25 mouse cellular contexts compared by ENCODE assay signal in genomic region chr13:92093712-92094290, GRCm38 (mm10). TPM values are rescaled to one million over a fixed set of nuclear protein-coding genes. Genes with fewer than 3 reads are reported as not detected.
DNase-seq lines count a peak whose midpoint lies in the region; ATAC-seq and TF ChIP-seq lines count a peak whose summit lies in the region.
"Had no signal": no experiment of that assay in that cellular context is flagged by ENCODE, and none has a peak within 500 bp of the region (broad histone marks: within the 10 kb centered on the region; RNA-seq: fewer than 3 reads in every experiment).

No protein-coding gene starts in this region.

- H3K4me1 ChIP-seq in heart, adult 2 months (ENCODE audit: control insufficient read depth, insufficient read depth, low read length), result peaks cover 8% of the 10 kb centered on the region
- peaks cover 17% of the 10 kb centered on the region for H3K4me1 ChIP-seq in brown adipose tissue, adult 24 weeks (ENCODE audit: control insufficient read depth, insufficient read depth, insufficient read length, low read length)
- 0 out of 2 replicates have a peak, but pooled peaks cover 5% of the 10 kb centered on the region for H3K4me1 ChIP-seq in kidney, embryonic 16.5 days (ENCODE audit: insufficient read depth, low read length)
- H3K4me1 ChIP-seq in small intestine, adult 2 months (ENCODE audit: control insufficient read depth, insufficient read depth, insufficient read length, low read length), result peaks cover 4% of the 10 kb centered on the region
- H3K4me1 ChIP-seq: hindbrain, embryonic 10.5 days; limb, embryonic 12.5 days had no signal

- 49% methylated on average over 6 of the region's 6 CpGs for WGBS in heart, adult 2 months
- 74% methylated on average over 6 of the region's 6 CpGs for WGBS in kidney, embryonic 16.5 days
- 29% methylated on average over 6 of the region's 6 CpGs for WGBS in small intestine, adult 2 months

- H3K79me2 ChIP-seq in heart, adult 2 months (replicated peaks; ENCODE audit: control insufficient read depth, insufficient read depth, low read length), result no peaks in the 10 kb centered on the region

- TF ChIP-seq EP300 in heart, adult 2 months (IDR thresholded peaks at IDR 0.05; ENCODE audit: insufficient read depth, low read depth, low read length), result no peak

- peaks cover 6% of the 10 kb centered on the region for H3K36me3 ChIP-seq in heart, adult 2 months (ENCODE audit: control insufficient read depth, insufficient read depth, low read length)
- H3K36me3 ChIP-seq in kidney, embryonic 16.5 days (ENCODE audit: insufficient read depth, low read length), result no peaks in the 10 kb centered on the region
- no peaks in the 10 kb centered on the region for H3K36me3 ChIP-seq in small intestine, adult 2 months (ENCODE audit: control insufficient read depth, insufficient read depth, low read length)
- H3K36me3 ChIP-seq: embryonic facial prominence, embryonic 10.5 days; heart, embryonic 10.5 days; hindbrain, embryonic 10.5 days; limb, embryonic 12.5 days; neural tube, embryonic 15.5 days had no signal

- intact Hi-C loops in heart, adult 2 months (cut with DNase I), result loop anchor here (2.0 kb wide), 1 partner anchor 15 kb away; no protein-coding TSS in a partner anchor
- intact Hi-C loops in heart, postnatal 14 days (cut with DNase I), result no loop called here

- 0 out of 2 replicates have a peak, but pooled peaks cover 4% of the 10 kb centered on the region for H3K9me3 ChIP-seq in kidney, embryonic 16.5 days (ENCODE audit: low read length)
- H3K9me3 ChIP-seq: embryonic facial prominence, embryonic 10.5 days; heart, embryonic 10.5 days; hindbrain, embryonic 10.5 days; limb, embryonic 12.5 days; neural tube, embryonic 15.5 days had no signal

- no peak for TF ChIP-seq CTCF in heart, adult 2 months (IDR thresholded peaks at IDR 0.05)
- no peak for TF ChIP-seq CTCF in small intestine, adult 2 months (IDR thresholded peaks at IDR 0.05; ENCODE audit: extremely low read depth, insufficient read length, insufficient replicate concordance, low read depth, low read length)
- no peak for TF ChIP-seq CTCF in layer of hippocampus, adult 2 months (conservative IDR thresholded peaks at IDR 0.05)

- ATAC-seq in kidney, embryonic 16.5 days (ENCODE audit: low FRiP score, low TSS enrichment), result peak; percentile 23; the same call in 1 of the 2 replicates
- no peak for ATAC-seq in erythroblast, adult 5-6 weeks (replicated peaks; ENCODE audit: low FRiP score, poor library complexity, severe bottlenecking)
- ATAC-seq: CD4-positive, CD25-positive, alpha-beta regulatory T cell, adult 4 months; hindbrain, embryonic 16.5 days; liver, postnatal 0 days; lung, postnatal 0 days had no signal

- H3K27me3 ChIP-seq in heart, adult 2 months (ENCODE audit: control insufficient read depth, insufficient read depth, low read length), result no peaks in the 10 kb centered on the region
- no peaks in the 10 kb centered on the region for H3K27me3 ChIP-seq in kidney, embryonic 16.5 days (ENCODE audit: insufficient read depth, low read length)
- H3K27me3 ChIP-seq in small intestine, adult 2 months (ENCODE audit: control insufficient read depth, insufficient read depth, low read length), result no peaks in the 10 kb centered on the region
- H3K27me3 ChIP-seq: limb, embryonic 12.5 days; neural tube, embryonic 15.5 days had no signal

- no peak for TF ChIP-seq POLR2A in heart, adult 2 months (IDR thresholded peaks at IDR 0.05; ENCODE audit: insufficient read depth, low read depth, low read length)
- no peak for TF ChIP-seq POLR2A in small intestine, adult 2 months (IDR thresholded peaks at IDR 0.05; ENCODE audit: low read depth, low read length)

- no peak overlapping the region for H3K4me3 ChIP-seq in heart, adult 2 months
- no peak overlapping the region for H3K4me3 ChIP-seq in brown adipose tissue, adult 24 weeks (ENCODE audit: insufficient read depth, low read depth, low read length)
- H3K4me3 ChIP-seq in kidney, embryonic 16.5 days (ENCODE audit: low read length), result no peak overlapping the region
- no peak overlapping the region for H3K4me3 ChIP-seq in small intestine, adult 2 months (ENCODE audit: low read depth, low read length)
- H3K4me3 ChIP-seq in layer of hippocampus, adult 2 months, result no peak overlapping the region
- H3K4me3 ChIP-seq: embryonic facial prominence, embryonic 10.5 days; heart, embryonic 10.5 days; hindbrain, embryonic 10.5 days; limb, embryonic 12.5 days; neural tube, embryonic 15.5 days had no signal

- no peak for DNase-seq in heart, adult 2 months
- DNase-seq in heart, postnatal 14 days, result no peak
- no peak for DNase-seq in layer of hippocampus, adult 2 months (ENCODE audit: low spot score in 2 of 2)
- DNase-seq: adrenal gland, postnatal 36 days; cerebellum, adult 11-12 months; cerebellum, postnatal 10 days; liver, postnatal 0 days; right cerebral cortex, adult 18-20 months; thymus, adult 2 months; thymus, postnatal 4 days had no signal

- no peak overlapping the region for H3K4me2 ChIP-seq in kidney, embryonic 16.5 days (replicated peaks; ENCODE audit: low read depth, low read length)
- H3K4me2 ChIP-seq: limb, embryonic 12.5 days; liver, embryonic 11.5 days; midbrain, embryonic 11.5 days; neural tube, embryonic 15.5 days had no signal

- H3K27ac ChIP-seq in heart, adult 2 months, result peak overlapping the region; percentile 65
- H3K27ac ChIP-seq in brown adipose tissue, adult 24 weeks (replicated peaks; ENCODE audit: low read depth, low read length), result peak overlapping the region; percentile 85
- peak overlapping the region; percentile 64; the same call in 1 of the 2 replicates for H3K27ac ChIP-seq in kidney, embryonic 16.5 days (ENCODE audit: low read length)
- 0 out of 2 replicates have a peak overlapping the region, but pooled peaks have one; percentile 15 for H3K27ac ChIP-seq in small intestine, adult 2 months (ENCODE audit: insufficient read depth, low read depth, low read length)
- no peak overlapping the region for H3K27ac ChIP-seq in layer of hippocampus, adult 2 months
- H3K27ac ChIP-seq: embryonic facial prominence, embryonic 10.5 days; heart, embryonic 10.5 days; hindbrain, embryonic 10.5 days; limb, embryonic 12.5 days; neural tube, embryonic 15.5 days; stomach, postnatal 0 days had no signal

- no peak overlapping the region for H3K9ac ChIP-seq in heart, adult 2 months (ENCODE audit: low read depth, low read length)
- H3K9ac ChIP-seq in kidney, embryonic 16.5 days (replicated peaks; ENCODE audit: low read length), result no peak overlapping the region
- H3K9ac ChIP-seq: limb, embryonic 12.5 days; liver, postnatal 0 days; neural tube, embryonic 15.5 days had no signal

RNA-seq across cellular contexts. Expression of gene Rasgrf2, which starts 37.7 kb away (rescaled TPM):
- total RNA-seq in heart, adult 2 months (2021), result 10 to 100 TPM; 10.2 to 11.5 TPM
- 6.4 and 7.6 TPM in 2 replicates for polyA plus RNA-seq in heart, adult 2 months (2012; rRNA removed)
- total RNA-seq in heart, postnatal 14 days (2021), result 1 to 10 TPM; 5.4 to 6.3 TPM
- polyA plus RNA-seq in brown adipose tissue, adult 24 weeks (2012; ENCODE audit: insufficient read depth, insufficient read length, missing spikeins), result 4.5 and 7.2 TPM in 2 replicates
- polyA plus RNA-seq in kidney, embryonic 16.5 days (2015; fragmentation: Nextera tagmentation; extraction: Ambion mirVana), result 1.0 and 2.5 TPM in 2 replicates
- polyA plus RNA-seq in small intestine, adult 2 months (2012; rRNA removed), result 2.9 and 5.2 TPM in 2 replicates
- 1.3 TPM in 1 of 2 replicates, not detected in the other for total RNA-seq in erythroblast, adult 5-6 weeks (2015; ENCODE audit: low replicate concordance)
- not detected in 2 replicates for total RNA-seq in erythroblast, adult 5-6 weeks (2017; ENCODE audit: low replicate concordance)
- total RNA-seq in layer of hippocampus, adult 2 months (2021), result 100 to 1,000 TPM; 131 to 136 TPM
- polyA plus RNA-seq: hindbrain, embryonic 10.5 days; limb, embryonic 12.5 days; midbrain, embryonic 11.5 days had no signal

Comparison
In these comparisons a context has a peak if more than half of its experiments do, and no peak if none do; other contexts are left out.
1. RNA of gene Rasgrf2, which starts 37.7 kb away (total RNA-seq): 131 to 136 TPM in layer of hippocampus, adult 2 months; 10.2 to 11.5 TPM in heart, adult 2 months, 5.4 to 6.3 TPM in heart, postnatal 14 days and 1.3 TPM in erythroblast, adult 5-6 weeks; every median in the first group is over 10 times any median in the second.